Mouse (Mus musculus) B cell, adult 2 months (primary cell): ENCODE data around the gene Mms19.

ENCODE experiments used
- DNase-seq, 2 experiments: peaks; one replicate each; pipeline ENCODE4 v3.0.0; 2022

Mms19 gene

GRCm38 (mm10) chr19:41895460-41896318 lies 85.3 kb downstream of the Mms19 start, which contains the start of gene Rrp12:
Gene Rrp12, minus strand, starts transcription at chr19:41896173.
- peak; percentile 86 to 88 for DNase-seq

GRCm38 (mm10) chr19:41894959-41895358 lies 86.0 kb downstream of the Mms19 start:
- no peak for DNase-seq
